Mouse (Mus musculus) naive thymus-derived CD4-positive, alpha-beta T cell, adult 2 months (primary cell): ENCODE measurements at regions not wholly inside any gene's neighbourhood (a gene's known extent, or its start where the extent isn't known, plus 50 kb on each side); places are given as distances from the start of the nearest gene placed in this dataset.

Experiments
- DNase-seq: peaks from one replicate; pipeline ENCODE4 v3.0.0-alpha.2; 2011; ENCODE audit warnings: low read depth

DNA sequence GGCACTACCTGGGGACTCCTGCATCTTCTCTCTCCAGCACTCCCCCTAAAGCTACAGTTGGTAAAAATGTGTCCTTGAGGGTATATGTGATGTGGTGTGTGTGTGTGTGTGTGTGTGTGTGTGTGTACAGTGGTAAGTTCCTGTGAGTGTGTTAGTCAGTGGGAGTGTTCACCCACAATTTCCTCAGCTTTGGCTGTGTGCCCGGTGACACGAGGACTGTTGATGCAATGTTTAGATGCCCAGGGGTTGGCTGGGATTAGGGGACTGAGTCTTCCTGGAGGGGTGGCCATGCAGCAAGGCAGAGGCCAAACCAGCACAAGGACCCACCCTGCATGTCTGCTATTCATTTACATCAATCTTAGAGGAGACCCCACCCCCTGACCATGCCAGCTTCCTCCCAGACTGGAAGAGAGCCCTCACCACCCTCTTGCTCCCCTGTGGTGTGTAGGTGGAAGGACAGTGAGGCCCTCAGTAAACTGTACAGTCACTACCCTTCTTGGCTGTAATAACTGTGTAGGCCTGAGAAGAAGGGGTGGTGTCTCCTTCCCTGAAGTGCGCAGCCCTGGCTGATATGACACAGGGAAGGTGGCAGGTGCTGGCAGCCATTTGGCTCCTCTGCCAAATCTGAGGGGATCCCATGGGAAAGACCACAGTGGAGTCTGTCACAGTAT lies 75.8 kb upstream of the Gm26897 start:
- DNase-seq = no peak

DNA sequence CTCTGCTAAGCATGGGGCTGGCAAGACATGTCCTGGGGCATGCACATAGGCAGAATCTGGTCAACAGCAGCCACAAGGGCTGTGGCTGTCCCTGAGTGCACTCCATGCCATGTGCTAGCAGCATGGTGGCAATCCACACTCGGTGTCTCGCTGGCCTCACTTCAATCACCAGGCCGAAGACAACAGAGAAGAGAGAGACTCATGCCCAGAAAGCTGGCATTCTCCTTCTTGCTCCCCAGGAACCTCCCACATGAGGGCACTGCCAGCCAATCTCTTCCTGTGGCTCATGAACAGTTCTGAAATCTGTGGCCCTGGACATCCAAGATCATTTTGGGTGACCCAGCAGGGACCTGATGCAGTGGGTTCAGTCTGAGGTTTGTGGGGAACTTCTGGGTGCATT lies 74.5 kb upstream of the Gm26897 start:
- DNase-seq = no peak

DNA sequence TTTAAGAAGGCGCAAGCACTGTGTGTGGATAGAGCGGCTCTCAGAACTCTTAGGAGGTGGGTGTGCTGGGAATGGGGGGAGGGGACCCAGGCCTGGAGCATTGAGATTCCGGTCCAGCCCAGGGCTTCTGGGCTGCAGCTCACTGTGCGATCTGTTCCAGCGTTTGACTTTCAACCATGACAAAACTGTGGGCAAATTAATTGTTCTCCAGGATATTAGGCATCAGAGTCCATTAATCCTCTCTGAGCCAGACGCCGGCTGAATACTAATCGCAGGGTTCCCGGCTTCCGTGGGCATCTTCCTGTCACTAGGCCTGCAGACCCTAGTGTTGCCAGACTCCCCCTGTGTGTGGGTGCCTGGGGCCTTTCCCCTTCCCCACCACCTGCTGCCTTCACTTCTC lies 73.3 kb upstream of the Gm26897 start:
- no peak for DNase-seq

DNA sequence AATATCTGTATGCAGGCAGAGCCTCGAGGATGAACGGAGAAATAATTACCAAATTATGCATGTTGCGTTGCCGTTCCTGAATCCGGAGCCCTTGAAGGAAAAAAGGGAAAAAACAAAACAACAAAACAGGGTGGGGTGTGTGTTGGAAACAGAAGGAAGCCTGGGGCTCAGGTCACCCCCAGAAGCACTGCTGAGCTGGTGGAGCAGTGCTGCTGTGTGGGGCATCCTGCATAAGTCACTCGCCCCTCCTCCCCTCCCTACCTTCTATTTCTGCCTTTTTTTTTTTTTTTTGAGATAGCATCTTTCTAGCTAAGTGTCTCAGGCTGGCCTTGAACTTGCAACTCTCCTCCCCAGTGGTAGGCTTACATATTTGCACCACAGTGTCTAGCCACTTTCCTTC lies 72.8 kb upstream of the Gm26897 start:
- no peak for DNase-seq

DNA sequence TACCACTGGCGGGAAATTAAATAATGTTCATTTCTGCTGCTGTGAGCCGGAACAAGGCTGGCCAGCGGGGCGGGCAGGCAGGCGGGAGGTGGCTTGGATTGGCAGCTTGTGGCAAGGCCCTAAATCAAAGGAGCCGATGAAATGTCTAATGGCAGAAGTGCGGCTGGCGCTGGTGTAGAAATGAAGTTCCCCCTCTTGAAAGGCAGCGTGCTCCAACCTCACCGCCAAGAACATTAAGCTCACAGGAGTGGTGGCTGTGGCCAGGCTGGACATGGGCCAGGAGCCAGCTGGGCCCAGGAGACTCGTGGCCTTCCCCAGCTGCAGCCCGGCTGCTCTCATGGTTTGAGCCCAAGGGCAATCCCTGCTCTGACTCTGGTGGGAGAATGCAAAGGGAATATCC lies 71.8 kb upstream of the Gm26897 start:
- no peak for DNase-seq

DNA sequence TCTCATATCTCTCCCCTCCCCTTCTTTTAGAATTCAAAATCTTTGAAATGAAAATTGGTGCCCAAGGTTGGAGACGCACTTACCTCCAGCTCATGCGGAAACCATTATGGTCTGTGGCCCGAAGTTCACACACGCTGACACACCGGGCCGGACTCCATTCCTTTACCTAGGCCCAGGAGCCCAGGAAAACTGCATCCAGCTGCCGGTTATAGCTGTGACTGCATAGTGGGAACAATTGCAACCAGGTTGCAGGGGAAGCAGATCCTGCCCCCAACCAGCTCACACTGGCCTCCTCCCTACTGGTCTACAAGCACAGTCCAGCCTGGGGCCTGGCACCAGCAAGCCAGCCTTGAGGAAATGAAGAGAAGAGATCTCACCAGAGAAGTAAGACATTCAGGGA lies 69.9 kb upstream of the Gm26897 start:
- no peak for DNase-seq

DNA sequence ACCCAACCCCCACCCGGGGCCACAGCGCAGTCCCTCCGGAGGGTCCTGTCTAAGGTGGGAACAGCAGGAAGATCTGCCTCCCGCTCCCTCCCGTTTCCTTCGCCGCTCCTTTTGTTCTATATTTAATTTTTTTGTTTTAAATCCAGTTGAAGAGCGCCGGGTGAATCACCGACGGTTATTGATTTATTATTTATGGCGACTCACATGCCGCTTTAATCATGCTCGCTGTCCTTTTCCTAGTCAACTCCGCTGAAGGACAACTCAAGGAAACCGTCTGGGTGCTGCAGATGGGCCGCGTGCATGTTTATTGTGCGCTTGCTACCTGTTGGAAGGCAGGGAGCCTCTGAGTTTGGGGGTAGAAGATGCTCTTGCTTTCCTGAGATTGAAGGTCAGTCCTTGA lies 68.3 kb upstream of the Gm26897 start:
- DNase-seq = no peak

DNA sequence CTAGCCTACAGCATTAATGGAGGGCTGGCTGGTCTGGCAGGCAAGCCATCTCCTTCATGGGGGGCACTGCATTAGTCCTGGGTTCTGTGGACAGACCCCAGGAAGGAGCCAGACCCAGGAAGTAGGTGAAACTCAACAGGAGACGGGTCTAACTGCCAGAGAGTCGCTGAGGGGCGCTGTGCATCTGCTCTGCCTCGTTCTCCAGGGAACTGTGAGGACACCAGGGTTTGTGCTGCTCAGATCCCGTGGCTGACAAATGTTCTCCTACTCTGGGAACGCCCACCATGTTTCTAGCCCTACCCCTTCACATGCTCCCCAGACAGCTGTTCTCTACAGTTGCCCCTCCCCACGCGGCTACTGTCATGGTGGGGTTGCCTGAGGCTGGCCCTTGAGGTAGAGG lies 67.7 kb upstream of the Gm26897 start:
- DNase-seq = no peak

DNA sequence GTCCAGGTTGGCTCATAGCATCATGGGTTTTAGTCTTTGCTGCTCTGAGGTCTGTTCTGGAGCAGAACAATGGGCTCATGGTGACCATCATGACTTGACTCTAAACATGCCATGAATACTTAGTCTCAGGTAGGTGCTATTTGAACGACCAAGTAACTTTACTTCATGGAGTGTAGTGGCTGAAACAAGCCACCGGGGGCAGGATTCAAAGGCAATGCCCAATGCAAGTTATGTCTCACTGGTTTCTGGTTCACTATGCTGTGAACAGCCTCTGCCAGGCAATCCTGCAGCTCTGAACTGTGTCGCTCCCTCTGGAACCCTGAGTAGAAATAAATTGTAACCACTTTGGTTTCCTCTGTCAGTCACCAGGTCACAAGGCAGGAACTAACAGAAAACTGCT lies 65.8 kb upstream of the Gm26897 start:
- DNase-seq = peak; percentile 37

DNA sequence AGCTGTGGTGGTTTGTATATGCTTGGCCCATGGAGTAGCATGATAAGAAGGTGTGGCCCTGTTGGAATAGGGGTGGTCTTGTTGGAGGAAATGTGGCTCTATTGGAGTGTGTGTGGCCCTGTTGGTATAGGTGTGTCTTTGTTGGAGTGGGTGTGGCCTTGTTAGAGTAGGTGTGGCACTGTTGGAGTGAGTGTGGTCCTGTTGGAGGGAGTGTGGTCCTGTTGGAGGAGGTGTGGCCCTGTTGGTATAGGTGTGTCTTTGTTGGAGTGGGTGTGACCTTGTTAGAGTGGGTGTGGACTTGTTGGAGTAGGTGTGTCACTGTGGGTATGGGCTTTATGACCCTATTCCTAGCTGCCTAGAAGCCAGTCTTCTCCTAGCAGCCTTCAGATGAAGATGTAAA lies 64.6 kb upstream of the Gm26897 start:
- DNase-seq = no peak

DNA sequence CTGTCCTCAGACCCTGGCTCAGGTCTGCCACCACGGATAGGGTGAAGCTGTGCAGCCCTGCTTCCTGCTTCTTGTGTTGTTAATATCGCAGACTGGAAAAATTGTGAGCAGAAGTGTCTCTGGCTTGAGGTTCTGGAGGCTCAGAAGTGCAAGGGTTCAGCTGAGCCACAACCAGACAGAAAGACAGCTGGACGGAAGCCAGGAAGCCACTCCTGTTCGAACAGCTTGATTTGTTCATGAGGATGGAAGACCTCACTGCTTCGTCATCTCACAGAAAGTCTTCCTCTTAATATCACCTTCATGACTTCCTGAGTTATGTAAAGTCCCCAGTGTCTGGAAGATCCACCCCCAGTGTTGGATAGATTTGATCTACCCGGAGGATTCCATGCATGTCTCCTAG lies 62.0 kb upstream of the Gm26897 start:
- DNase-seq = no peak

DNA sequence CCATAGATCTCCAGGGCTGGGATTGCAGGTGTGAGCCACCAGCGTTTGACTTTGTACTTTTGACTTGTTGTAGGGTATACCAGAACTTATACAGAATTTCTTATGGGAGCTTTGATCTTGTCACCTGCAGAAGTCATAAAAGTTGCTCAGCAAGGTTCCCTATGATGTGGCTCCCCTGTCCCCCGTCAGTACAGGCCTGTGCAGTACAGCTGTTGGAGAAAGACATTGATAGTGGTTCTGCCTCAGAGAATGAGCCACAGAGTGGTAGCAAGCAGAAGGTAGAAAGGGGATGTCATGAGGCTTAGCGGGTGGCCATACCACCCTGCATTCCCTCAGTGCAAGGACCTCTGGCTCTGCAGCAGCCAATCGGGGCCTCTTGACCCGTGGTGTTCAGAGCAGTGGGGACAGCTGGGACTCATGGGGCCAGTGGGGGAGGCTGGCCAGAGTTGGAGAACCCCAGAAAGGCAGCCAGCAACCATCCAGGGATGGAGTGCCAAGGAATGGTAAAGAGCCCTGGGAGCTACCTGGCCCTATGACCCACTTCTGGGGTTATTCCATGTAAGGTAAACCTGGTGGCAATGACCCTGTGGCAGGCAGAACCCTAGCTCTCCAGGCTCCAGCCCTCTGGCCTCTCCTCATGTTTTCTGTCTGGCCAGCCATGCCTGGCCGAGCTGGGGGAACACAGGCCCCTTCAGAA lies 58.6 kb upstream of the Gm26897 start:
- no peak for DNase-seq

DNA sequence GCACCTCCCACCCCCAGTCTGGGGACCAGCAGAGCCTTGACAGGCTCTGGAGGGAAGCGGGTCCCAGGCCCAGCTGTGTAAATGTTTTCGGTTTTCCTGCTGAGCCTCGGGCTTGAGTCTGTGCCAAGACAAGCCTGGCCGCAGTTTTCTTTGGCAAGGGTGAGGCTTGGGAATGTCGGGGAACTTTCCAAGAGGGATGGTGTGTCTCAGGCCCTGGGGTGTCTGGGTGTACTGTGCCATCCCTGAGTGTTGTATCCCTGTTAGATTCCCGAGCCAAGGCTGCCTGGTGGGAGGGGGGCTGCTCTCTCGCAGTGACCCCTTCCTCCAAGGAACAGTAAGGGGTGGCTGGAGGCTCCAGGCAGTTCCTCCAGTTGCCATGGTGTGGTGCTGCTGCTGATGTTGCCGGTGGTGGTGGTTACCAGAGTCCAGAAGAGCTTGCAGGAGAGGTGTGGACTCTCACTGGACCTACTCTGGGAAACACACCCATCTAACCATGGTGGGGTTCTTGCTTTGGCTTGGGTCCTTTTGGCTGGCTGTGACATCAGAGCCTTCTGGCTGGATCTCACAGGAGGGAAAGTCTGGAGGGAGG lies 58.0 kb upstream of the Gm26897 start:
- no peak for DNase-seq

DNA sequence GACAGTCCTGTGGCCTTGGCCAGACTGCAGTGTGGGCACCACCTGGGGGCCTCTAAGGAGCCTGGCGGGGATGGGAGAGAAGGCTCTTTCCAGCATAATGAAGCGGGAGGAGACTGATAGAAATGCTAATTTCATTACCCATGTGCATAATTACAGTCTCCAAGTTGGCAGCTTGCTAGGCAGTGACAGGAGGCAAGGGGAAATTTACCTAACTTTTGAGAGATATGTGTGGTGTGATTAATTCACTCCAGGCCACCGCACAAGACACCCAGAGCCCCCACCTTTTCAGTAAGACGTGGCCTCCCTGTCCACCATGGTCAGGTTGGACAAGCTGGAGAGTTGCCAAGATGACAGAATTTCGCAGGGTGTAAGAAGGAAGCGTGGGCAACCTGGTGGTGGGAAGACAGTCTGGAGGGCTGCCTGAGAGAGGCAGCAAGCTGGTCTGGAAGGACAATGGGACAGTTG lies 55.8 kb upstream of the Gm26897 start:
- DNase-seq = no peak

DNA sequence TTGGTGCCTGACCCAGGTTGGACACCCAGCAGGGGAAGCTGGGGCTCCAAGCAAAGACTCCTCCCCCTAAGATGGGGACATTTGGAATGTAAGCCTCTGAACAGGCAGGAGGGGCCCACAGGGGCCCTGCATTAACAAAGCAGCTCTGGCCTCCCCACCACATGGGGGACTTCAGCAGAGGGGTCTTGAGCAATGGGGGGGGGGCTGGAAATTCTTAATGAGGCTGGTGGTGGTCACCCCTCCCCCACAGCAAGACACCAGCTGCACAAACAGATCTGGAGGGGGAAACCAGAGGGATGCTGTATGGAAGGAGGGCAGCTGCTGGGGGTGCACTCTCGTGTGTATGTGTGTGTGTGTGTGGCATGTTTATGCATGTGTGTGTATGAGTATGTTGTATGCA lies 55.2 kb upstream of the Gm26897 start:
- no peak for DNase-seq

DNA sequence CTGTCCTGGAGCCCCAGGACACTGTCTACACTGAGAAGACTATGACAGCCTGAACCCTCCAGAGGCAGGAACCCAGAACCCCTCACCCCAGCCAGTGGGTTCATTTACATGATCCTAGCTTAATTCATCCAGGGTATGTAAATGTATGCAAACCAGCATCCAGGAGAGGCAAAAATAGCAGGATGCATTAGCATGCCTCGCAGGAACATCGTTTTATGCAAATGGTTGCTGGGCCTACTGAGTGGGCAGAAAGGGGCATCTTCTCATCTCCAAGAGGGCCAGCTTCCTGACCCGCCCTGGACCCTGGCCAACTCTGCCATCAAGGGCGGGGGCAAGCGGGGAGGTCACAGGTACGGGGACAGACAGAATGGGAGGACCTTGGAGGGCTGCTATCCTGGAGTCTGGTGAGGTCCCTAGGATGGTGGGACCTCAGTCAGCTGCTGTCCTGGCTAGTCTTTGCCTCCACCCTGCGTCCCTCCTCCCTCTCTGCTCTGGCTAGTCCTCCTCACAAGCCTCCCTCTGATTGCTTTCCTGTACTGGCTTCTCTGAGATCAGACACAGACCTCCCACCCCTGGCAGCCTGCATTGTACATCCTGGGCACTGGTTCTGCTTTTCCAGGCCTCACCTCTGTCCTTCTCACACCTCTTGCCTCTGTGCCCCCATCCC lies 52.2 kb upstream of the Gm26897 start:
- no peak for DNase-seq

DNA sequence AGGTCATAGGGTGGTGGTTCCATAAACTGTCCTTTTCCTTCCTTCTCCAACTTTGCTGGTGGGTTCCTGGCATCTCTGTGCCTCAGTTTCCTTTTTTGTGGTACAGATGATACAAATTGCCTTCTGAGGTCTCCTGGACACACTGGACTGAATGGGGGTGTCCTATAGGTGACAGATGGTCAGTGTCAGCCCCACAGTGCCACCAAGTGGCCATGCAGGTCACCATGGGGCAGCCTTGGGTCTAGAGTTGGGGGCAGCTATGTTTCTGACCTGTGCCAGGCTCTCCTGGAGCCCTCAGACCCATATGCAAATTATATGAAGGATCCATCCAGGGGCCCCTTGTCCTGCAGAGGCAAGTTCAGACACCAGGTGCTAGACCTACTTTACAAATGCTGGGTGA lies 50.8 kb upstream of the Gm26897 start:
- DNase-seq = peak; percentile 23
